Mouse (Mus musculus) liver, embryonic 11.5 days (tissue): ENCODE results near the gene Mbd3. TPM values are rescaled to one million over a fixed set of nuclear protein-coding genes. Genes with fewer than 3 reads are reported as not detected.

Experiments
- ATAC-seq: fragments of 200-750 bp; cut with Nextera tagmentation; replicated peaks from 2 replicates; pipeline ENCODE4 v1.8.0; 2017; ENCODE audit warnings: moderate number of reproducible peaks, mild to moderate bottlenecking, moderate TSS enrichment, moderate library complexity; ENCODE audit not compliant: low FRiP score
- DNase-seq: peaks from one replicate; pipeline ENCODE4 v3.0.0-alpha.2; 2017; ENCODE audit warnings: low spot score
- H3K27ac ChIP-seq: fragments of 300-500 bp; sonication (generic); 2 replicates; pipeline ENCODE4 v1.5.1; 2014; ENCODE audit warnings: mild to moderate bottlenecking, low read depth, low read length, control low read depth
- H3K27me3 ChIP-seq: fragments of 300-500 bp; sonication (generic); replicated peaks from 2 replicates; pipeline ENCODE4 v1.6.1; 2014; ENCODE audit warnings: low read length, mixed read lengths; ENCODE audit not compliant: control insufficient read depth, insufficient read depth
- H3K36me3 ChIP-seq: fragments of 300-500 bp; sonication (generic); 2 replicates; pipeline ENCODE4 v1.6.1; 2014; ENCODE audit warnings: mild to moderate bottlenecking, low read length, moderate library complexity, mixed read lengths; ENCODE audit not compliant: control insufficient read depth, insufficient read depth
- H3K4me1 ChIP-seq: fragments of 300-500 bp; sonication (generic); replicated peaks from 2 replicates; pipeline ENCODE4 v1.6.1; 2014; ENCODE audit warnings: low read length, mixed read lengths; ENCODE audit not compliant: control insufficient read depth, insufficient read depth
- H3K4me2 ChIP-seq: fragments of 300-500 bp; sonication (generic); 2 replicates; pipeline ENCODE4 v1.6.1; 2014; ENCODE audit warnings: mild to moderate bottlenecking, control low read depth, moderate library complexity
- H3K4me3 ChIP-seq: fragments of 300-500 bp; sonication (generic); 2 replicates; pipeline ENCODE4 v1.5.1; 2014; ENCODE audit warnings: low read depth, low read length, control low read depth
- H3K9ac ChIP-seq: fragments of 300-500 bp; sonication (generic); 2 replicates; pipeline ENCODE4 v1.6.1; 2014; ENCODE audit warnings: low read depth, low read length, control low read depth
- H3K9me3 ChIP-seq: fragments of 300-500 bp; sonication (generic); 2 replicates; pipeline ENCODE4 v1.6.1; 2016; ENCODE audit warnings: low read length, inconsistent platforms, mixed read lengths; ENCODE audit not compliant: control insufficient read depth
- WGBS: fragments of 180-500 bp; shearing (Covaris S2); extraction: QIAGEN DNeasy Blood & Tissue Kit; methylation state at CpG from one replicate; pipeline ENCODE4 v1.1.7; 2014; 5-methylcytosine and 5-hydroxymethylcytosine counted together
- polyA plus RNA-seq: library from polyadenylated mRNA; unstranded; fragments of >200 nt; fragmentation: Nextera tagmentation; extraction: Ambion mirVana; gene quantifications from 2 replicates; pipeline ENCODE4 v1.2.1, GENCODE M21; 2014

Mbd3 gene
- polyA plus RNA-seq, 1 experiment from 2014 or later: 175 TPM

GRCm38 (mm10) chr10:80405481-80406173 is 6.3 kb upstream of the Mbd3 start:
- Histone ChIP-seq H3K4me3 (peak overlapping the region; percentile 85), H3K9ac (peak overlapping the region; percentile 84), H3K4me1 (peaks cover 30% of the 10 kb centered on the region), H3K27ac (peak overlapping the region; percentile 96), H3K4me2 (peak overlapping the region; percentile 95), H3K9me3 (no peaks in the 10 kb centered on the region), H3K27me3 (no peaks in the 10 kb centered on the region), H3K36me3 (peaks cover 30% of the 10 kb centered on the region)
- ATAC-seq (no peak), DNase-seq (no peak)
- 47% methylated on average over 10 of the region's 10 CpGs for WGBS

DNA sequence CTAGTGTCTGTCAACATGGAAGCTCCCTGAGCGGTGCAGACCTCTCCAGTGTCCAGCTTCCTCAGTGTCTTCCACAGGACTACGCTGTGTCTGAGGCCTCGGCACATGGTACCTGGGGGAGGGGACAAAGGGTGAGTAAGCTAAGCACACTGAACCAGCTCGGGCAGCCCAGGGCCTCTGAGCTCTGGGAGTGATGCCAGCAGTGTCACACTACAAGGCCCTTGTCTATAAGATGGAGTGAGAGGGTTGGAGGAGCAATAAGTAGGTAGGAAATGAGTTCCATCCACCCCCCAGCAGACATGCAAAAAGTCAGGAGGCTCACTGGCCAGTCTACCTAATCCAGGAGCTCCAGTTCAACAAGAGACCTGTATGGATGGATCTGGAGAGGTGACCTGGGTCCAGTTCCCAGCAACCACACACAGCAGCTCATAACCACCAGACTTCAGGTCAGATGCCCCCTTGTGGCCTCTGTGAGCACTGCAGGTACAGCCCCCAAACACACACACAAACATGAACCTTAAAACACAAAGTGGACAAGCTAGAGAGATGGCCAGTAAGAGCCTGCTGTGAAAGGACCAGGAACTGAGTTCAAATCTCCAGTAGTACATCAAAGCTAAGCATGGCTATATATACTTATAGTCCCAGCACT is 3.8 kb upstream of the Mbd3 start:
- Histone ChIP-seq H3K9ac (no peak overlapping the region), H3K4me3 (0 out of 2 replicates have a peak overlapping the region, but pooled peaks have one; percentile 7), H3K4me1 (peaks cover 39% of the 10 kb centered on the region), H3K36me3 (peaks cover 25% of the 10 kb centered on the region), H3K4me2 (no peak overlapping the region), H3K27me3 (no peaks in the 10 kb centered on the region), H3K9me3 (no peaks in the 10 kb centered on the region), H3K27ac (no peak overlapping the region)
- 89% methylated on average over 4 of the region's 4 CpGs for WGBS
- DNase-seq: no peak
- no peak for ATAC-seq

GRCm38 (mm10) chr10:80400704-80401161 is 1.4 kb upstream of the Mbd3 start:
- Histone ChIP-seq H3K4me3 (peak overlapping the region; percentile 77), H3K27me3 (no peaks in the 10 kb centered on the region), H3K4me2 (peak overlapping the region; percentile 97), H3K4me1 (peaks cover 40% of the 10 kb centered on the region), H3K9ac (peak overlapping the region; percentile 90), H3K9me3 (no peaks in the 10 kb centered on the region), H3K27ac (peak overlapping the region; percentile 93), H3K36me3 (peaks cover 25% of the 10 kb centered on the region)
- no peak for DNase-seq
- no peak for ATAC-seq
- WGBS: 58% methylated on average over 4 of the region's 4 CpGs

- ATAC-seq (no peak), DNase-seq (no peak)
- H3K9me3 ChIP-seq: no peaks in the 10 kb centered on the region
- H3K9ac ChIP-seq: peak overlapping the region; percentile 90
- peak overlapping the region; percentile 97 for H3K4me2 ChIP-seq
- H3K4me3 ChIP-seq: peak overlapping the region; percentile 77
- WGBS: 14% methylated on average over 17 of the region's 17 CpGs
- peaks cover 34% of the 10 kb centered on the region for H3K4me1 ChIP-seq
- peak overlapping the region; percentile 93 for H3K27ac ChIP-seq
- H3K36me3 ChIP-seq: peaks cover 29% of the 10 kb centered on the region
- no peaks in the 10 kb centered on the region for H3K27me3 ChIP-seq
Observed at GRCm38 (mm10) chr10:80399973-80400703, 788 bp upstream of the Mbd3 start.

DNA sequence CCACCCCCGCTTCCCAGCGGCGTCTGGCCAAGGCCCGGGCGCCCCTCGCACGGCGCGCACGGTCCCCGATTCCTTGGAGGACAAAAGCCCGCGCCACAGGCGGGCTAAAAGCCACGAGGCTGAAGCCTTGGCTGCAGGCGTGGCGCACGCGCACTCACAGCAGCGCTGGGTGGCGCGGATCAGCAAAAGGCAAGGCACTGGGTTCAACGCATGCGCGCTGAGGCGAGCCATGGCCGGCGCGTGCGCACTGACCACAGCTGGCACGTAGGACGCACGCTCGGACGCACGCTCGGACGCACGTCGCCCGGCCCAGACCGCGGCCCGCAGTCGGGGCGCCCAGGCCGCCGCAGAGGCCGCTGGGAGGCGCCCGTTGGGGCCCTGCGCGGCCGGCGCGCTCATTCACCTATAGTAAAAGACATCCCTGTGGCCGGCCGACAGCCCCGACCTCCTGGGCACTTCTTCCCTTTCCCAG is 595 bp downstream of the Mbd3 start:
- H3K9me3 ChIP-seq: no peaks in the 10 kb centered on the region
- DNase-seq (peak; percentile 98), ATAC-seq (peak; percentile 77)
- no peaks in the 10 kb centered on the region for H3K27me3 ChIP-seq
- peak overlapping the region; percentile 77 for H3K4me3 ChIP-seq
- H3K4me2 ChIP-seq: peak overlapping the region; percentile 97
- peaks cover 35% of the 10 kb centered on the region for H3K36me3 ChIP-seq
- peak overlapping the region; percentile 81 for H3K9ac ChIP-seq
- under 1% methylated on average over 59 of the region's 59 CpGs for WGBS
- H3K4me1 ChIP-seq: peaks cover 29% of the 10 kb centered on the region
- H3K27ac ChIP-seq: peak overlapping the region; percentile 99

- Histone ChIP-seq H3K9ac (peak overlapping the region; percentile 81), H3K4me3 (peak overlapping the region; percentile 77), H3K27ac (peak overlapping the region; percentile 99), H3K27me3 (no peaks in the 10 kb centered on the region), H3K36me3 (peaks cover 35% of the 10 kb centered on the region), H3K4me2 (peak overlapping the region; percentile 97), H3K4me1 (peaks cover 29% of the 10 kb centered on the region), H3K9me3 (no peaks in the 10 kb centered on the region)
- ATAC-seq: no peak
- WGBS: 8% methylated on average over 1 of the region's 1 CpGs
- DNase-seq: no peak
Observed at GRCm38 (mm10) chr10:80398174-80398535, 1.2 kb downstream of the Mbd3 start.

- ATAC-seq: no peak
- Histone ChIP-seq H3K4me1 (peaks cover 29% of the 10 kb centered on the region), H3K27ac (peak overlapping the region; percentile 99), H3K27me3 (no peaks in the 10 kb centered on the region), H3K4me2 (peak overlapping the region; percentile 97), H3K4me3 (peak overlapping the region; percentile 77), H3K9ac (peak overlapping the region; percentile 81), H3K36me3 (peaks cover 35% of the 10 kb centered on the region), H3K9me3 (no peaks in the 10 kb centered on the region)
- DNase-seq: no peak
- WGBS: 52% methylated on average over 8 of the region's 8 CpGs
Observed at GRCm38 (mm10) chr10:80397524-80398173, 1.7 kb downstream of the Mbd3 start.

DNA sequence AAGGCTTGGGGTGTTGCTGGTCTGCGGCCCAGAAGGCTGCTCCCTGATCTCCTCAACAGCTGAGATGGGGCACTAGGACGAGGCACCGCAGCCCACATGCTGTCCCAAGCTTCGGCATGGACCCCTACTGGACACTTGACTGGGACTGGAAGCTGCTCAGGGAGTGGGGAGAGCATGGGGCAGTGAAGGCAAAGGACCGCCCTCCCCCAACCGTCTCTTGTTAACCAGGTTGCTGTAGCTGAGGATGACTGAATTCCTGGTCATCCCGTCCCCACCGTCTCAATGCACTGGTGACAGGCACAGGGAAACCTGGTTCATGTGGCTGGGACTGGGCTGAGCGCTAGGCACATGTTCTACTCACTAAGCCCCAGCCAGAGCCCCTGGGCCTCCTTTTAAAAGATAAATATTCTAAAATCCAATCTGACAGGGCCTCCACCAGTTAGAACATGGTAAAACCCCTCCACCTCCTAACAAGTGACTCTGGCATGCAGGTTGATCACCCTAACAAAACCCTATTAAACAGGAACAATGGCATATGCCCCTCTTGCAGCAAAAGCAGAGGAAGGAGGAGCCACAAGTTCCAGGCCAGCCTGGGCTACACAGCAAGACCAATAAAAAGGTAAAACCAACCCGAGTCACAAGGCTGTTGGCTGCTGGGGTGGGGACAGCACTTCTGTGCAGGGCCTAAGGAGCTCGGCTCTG is 2.4 kb downstream of the Mbd3 start:
- Histone ChIP-seq H3K27me3 (no peaks in the 10 kb centered on the region), H3K4me1 (peaks cover 29% of the 10 kb centered on the region), H3K4me2 (peak overlapping the region; percentile 97), H3K9ac (peak overlapping the region; percentile 81), H3K36me3 (peaks cover 37% of the 10 kb centered on the region), H3K4me3 (peak overlapping the region; percentile 77), H3K9me3 (no peaks in the 10 kb centered on the region), H3K27ac (peak overlapping the region; percentile 99)
- DNase-seq (no peak), ATAC-seq (no peak)
- 88% methylated on average over 11 of the region's 11 CpGs for WGBS
